Mouse (Mus musculus): ENCODE data around the gene Erlin1. TPM values are rescaled to one million over a fixed set of nuclear protein-coding genes. Genes with fewer than 3 reads are reported as not detected.

Erlin1 gene
- total RNA-seq, 2 experiments from 2014 or later, result 8.9 to 9.5 TPM

DNA sequence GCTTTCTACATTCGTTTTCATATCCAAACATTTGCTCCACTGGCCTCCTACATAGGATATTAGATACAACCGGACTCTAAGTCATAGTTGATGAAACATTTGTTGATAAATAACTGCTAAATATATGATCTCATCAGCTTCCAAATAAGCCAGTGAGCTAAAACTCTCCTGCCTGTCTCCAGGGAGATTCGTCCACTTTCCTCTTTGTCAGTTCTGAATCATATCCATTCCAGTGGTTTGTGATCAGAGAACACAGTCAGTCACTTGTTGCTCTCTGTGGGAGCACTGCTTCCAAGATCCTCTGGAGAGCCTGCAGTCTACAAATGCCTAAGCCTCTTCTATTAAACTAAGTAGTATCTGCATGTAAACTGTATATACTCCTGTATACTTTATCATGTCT is 9.4 kb downstream of the Erlin1 start:
- DNase-seq, result no peak

DNA sequence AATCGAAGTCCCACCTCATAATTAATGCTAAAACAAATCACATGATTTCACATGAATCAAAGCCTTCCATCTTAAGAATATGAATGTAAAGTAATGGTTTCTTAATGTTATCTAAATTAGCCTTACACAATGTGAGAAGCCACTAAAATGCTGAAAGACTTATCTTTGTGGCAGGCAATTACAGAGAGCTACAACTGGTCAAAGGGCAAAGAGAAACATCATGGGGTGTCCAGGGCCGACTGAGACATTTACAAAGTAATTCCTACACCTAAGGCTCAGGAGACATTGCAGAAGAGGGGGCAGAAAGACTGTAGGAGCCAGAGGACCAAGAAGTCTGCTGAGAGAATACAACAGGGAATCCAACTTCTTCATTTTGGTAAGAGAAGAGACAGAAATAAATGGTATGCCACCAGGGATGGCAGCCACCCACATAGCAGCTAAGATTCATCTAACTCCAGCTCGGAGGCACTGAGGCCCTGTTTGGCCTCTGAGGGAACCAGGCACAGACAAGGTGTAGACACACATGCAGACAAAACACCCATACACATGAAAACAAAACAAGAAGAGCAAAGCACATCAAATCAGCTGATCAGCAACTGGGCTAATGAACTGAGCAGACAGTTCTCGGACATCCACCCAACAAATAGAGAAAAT is 14.3 kb downstream of the Erlin1 start:
- no peak for DNase-seq

DNA sequence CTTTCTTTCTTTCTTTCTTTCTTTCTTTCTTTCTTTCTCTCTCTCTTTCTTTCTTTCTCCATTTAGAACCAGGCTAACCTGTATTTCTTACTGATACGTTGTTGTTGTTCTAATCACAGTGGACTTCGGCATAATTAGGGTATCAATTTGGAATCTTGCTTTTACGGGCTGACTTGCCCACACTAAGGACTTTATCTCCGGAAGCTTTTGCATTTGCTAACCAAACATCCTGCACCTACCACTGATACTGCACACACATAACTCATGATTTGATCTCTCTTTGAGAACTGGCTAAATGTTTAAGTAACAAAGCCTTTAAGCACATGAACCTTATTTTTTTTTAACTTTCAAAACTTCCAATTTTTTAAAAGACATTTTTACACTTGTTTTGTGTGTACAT is 19.2 kb downstream of the Erlin1 start:
- no peak for DNase-seq

DNA sequence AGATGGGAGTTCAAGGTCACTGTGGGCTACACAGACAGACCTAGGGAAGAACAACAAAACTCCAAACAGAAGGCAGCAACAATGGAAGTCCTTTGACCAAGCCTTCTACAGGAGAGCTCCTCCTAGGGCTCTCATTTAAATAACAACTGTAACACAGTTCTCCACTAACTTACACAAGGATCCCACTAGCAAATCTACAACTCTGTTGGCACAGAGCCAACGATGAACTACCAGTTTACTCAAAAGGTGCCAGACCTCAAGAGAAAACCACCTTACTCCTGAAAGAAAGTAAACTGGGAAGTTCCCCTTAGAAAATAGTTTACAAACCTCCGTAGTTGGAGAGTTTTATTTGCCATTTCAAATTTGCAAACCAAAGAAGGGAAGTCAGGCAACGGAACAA is 20.3 kb downstream of the Erlin1 start:
- no peak for DNase-seq

DNA sequence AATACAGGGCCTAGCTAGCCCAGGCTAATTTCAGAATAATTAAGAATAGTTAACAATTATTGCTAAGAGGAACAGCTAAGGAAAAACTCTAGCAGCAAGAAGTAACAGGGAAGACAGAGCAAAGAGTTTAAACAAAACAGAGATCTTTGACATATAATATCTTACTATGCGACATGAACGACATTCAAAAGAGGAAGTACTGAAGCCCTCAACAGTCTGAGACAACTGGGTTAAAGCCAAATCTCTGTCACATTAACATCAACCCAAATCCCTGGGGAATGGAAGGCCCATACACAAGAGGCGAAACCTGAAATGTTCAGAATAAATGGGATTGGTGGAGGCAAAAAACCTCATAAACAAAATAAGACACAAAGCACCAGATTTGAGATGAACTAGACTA is 23.7 kb downstream of the Erlin1 start:
- DNase-seq, result no peak

DNA sequence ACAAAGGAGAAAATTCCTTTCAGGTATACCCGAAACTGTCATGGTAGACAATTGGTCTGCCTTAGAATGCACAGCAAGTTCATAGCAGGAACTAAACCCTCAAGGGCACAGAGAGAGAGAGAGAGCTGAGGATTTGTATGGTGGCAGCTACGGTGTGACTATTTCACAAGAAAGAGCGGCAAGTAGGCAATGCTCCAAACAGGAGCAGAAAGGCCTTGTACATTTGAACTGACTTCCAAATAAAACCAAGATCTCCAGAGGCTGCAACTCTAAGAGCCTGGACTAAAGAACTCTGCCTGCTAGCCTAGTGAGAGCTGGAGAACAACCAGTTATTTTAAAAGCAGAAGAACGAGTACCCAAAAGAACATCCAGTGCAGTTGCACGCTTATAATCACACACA is 27.5 kb downstream of the Erlin1 start:
- no peak for DNase-seq

DNA sequence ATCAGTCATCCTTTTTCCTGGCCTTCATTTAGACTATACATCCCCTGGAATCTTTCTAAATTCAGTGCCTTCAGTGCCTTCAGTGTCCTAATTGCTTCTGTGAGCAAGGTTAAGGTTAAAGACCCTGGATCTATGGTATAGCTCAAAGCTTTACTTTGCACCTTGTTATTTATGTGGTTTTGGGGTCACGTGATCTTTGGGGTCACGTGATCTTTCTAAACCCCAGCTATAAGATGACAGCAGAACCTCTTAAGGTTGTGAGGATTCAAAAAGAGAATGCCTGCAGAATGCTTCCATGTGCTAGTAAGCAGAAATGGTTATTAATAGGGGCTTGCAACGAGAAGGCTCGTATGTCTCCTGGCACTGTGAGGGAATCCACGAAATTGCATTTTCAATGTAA is 36.2 kb downstream of the Erlin1 start:
- DNase-seq, result no peak

DNA sequence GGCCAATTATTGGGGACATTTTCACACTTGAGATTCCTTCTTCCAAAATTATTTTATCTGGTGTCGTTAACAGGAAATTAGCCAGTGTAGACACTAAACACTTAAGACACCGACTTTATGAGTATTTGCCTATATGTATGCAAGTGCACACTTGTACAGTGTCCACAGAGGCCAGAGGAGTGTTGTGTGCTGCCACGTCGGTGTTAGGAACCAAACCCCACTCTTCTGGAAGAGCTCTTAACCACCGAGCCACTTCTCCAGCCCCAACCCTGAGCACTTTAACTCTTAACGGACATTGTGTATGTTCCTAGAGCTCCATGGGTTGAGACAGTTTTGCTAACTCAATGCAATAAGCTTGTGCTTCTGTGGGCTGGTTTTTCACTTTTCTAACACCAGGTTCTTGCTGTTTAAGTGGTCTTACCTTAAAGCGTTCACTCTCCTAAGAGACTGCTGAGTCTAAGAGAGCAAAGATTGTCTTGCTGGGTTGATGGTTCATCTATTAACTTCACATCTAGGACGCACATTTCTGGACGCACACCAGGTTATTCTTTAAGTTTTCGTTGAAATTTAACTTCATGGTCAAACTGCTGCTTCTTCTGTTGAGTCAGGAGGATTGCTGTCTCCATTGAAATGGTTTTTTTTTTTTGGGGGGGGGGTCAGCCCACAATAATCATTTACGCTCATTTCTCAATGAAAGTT is 37.4 kb downstream of the Erlin1 start:
- DNase-seq, result no peak

DNA sequence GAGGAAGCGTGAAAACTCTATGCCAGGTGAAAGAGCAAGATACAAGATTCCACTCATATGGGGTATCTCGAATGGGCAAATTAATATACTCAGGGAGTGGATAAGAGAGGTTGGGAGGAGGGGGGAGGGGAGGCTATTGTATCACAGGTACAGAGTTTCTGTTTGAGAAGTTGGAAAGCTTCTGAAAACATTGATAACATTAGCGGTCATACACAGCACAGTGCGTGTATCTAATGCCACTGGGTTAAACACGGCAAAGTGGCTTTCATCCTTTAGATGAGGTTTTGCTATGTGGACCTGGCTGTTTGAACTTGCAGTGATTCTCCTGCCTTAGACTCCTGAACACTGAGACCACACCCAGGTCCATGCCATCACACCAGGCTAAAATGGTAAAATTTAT is 39.6 kb downstream of the Erlin1 start:
- DNase-seq, result no peak

DNA sequence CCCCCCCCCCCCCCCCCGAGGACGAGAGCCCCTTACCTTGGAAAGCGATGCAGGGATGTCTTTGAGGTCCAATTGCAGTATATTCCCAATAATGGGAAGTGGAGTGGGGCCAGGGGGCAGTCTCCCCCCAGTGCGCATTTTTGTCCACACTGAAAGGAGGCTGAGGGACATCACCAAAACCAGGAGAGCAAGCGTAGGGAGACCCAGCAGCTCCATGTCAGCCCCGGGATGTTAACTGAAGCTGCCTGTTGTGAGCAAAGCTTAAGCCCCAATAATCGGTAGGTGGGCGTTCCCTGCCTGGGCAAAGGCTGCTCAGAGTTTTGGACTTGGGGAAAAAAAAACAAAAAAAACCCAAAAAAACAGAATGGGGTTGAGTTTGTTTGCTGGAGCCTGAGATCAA is 40.6 kb downstream of the Erlin1 start, which contains the start of gene Cyp2c23:
Gene Cyp2c23 (minus strand): TSS at position 237 of the 400 bp plus-strand sequence.
- no peak for DNase-seq

DNA sequence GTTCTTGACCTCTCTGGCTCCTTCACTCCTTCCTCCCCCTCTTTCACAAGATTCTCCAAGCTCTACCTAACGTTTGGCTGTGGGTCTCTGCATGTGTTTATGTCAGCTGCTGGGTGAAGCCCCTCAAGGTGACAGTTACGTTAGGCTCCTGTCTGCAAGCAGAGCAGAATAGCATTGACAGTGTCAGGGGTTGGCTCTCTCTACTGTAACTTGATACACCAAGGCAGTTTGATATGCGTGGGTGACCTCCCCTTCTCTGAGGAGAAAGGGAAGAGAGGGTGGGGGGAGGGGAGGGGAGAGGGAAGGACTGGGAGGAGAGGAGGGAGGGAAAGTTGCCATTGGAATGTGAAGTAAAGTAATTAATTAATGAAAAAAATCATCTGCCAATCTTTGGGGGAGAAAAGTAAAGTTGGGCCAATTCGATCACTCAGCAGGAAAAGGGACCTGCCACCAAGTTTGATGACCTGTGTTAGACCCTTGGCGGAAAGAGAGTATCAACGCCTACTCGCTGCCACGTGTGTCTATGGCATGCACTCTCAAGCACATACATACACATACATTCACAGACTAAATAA is 42.5 kb downstream of the Erlin1 start:
- DNase-seq, result no peak

DNA sequence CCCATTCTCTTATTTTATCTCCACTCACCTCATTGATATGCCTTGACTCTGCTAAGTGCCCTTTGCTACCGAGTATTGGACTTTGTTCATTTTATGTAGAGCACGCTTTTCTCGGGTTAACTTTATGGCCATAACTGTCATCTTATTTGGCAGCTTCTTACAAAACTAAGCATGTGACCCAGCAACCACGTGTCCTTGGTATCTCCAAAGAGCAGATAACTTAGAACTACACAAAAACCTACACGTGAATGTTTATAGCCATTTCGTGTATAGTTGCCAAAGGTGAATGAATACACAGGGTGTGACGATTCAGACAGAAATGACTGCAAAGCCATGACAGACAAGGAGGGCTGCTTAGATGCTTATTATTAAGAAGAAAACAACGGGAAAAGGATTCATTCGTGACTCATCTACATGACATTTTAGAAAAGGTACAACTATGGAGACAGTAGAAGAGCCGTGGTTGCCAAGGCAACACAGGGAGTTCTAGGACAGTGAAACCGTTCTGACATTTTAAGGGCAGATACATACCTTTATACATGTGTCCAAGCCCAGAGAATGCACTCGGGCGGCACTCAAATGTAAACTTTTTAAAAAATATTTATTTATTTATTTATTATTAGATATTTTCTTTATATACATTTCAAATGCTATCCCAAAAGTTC is 44.5 kb downstream of the Erlin1 start:
- DNase-seq, result no peak

DNA sequence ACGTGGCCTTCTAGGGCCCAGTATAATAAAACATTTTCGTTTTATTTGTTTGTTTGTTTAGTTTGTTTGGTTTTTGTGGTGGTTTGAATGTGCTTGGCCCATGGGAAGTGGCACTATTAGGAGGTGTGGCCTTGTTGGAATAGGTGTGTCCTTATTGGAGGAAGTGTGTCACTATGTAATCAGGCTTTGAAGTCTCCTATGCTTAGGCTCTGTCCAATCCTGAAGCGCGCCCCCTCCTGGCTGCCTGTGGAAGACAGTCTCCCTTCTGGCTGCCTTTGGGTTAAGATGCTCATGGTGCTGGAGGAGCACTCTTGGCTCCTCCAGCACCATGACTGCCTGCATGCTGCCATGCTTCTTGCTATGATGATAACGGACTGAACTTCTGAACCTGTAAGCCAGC is 46.5 kb downstream of the Erlin1 start:
- DNase-seq, result peak; percentile 14

DNA sequence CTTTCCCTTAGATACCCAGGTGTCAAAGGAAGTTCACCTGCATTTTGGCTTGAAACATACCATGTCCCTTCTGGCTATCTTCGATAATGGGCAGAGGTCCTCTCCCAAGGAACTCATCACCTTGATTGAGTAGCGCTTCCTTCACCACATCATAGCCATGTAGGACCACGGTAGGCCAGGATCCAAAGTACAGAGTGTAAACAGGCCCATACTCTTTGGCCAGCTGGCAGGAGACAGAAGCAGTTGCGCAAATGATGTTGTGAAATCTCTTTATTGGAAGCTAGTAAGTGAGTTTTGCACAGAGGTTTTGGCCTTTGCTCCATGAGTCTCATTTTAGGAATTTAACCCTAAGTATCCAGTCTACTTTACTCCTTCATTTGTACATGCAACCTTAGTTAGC is 48.1 kb downstream of the Erlin1 start:
- peak; percentile 27 for DNase-seq

DNA sequence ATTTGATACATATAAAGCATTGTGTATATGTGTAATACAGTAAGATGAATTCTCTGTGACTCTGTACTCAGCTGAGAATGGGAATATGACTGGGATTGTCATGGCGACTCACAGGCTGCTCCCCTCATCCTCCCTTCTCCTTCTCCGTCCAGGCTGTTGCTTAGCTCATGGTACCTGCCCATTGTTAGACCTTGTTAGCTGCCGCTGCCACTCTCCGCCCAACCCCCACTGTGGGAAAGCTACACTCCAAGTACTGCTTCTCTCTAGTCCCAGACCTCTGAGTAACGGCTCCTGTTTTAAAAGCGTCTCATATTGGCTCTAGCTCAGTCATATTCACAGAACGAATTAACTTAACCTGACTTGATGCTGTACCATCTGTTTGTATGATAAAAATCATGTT is 49.8 kb downstream of the Erlin1 start:
- no peak for DNase-seq

DNA sequence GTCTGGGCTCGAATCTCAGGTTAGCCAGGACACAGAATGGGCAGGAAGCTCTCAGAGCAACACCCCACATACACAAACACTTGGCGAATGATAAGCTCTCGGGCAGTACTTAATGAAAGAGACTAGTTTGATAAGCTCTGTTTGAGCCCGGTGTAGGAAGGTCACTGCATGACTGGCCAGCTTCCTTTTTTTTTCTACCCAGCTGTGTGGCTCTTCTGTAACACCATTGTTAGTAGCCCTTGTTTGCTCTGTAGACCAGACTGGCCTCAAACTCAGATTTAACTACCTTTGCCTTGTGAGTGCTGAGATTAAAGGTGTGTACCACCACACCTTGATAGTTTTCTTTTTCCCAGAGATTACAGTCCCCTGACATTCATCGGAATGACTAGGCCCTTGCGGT is 55.7 kb downstream of the Erlin1 start:
- no peak for DNase-seq

DNA sequence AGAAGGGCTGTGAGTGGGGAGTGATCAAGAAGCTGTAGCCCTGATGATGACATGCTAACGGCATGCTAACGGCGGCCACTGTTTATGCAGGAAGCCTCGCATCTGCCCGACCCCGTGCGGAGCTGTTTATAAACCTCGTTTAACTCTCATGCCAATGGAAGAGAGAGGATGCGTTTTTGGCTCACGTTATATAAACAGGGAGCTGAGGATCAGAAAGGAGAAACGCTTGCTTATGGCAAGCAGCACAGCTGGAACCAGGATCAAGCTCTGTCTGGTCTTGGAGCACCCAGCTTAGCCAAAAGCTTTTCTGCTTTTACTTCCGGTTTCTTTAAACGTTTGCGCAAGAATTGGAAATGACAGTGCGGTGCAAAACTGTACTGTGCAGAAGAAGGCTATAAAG is 60.8 kb downstream of the Erlin1 start:
- no peak for DNase-seq

DNA sequence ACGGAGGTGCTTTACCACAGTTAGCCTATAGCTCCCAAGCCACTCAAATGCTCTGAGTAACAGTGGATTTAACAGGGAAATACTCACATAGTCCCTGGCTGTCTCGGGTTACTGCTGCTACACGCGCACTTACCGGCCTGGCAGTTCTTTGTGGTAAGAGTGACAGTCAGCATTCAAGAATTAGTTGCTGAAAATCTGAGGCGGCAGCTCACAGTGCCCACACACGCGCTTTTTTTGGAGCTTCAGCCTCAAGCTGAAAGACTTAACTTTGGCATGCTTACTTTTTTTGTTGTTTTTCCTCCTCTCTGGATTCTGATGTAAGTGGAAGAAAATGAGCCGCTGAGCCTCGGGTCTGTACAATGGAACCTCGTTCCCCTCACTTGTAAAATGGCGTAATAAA is 62.4 kb downstream of the Erlin1 start:
- DNase-seq, result no peak

DNA sequence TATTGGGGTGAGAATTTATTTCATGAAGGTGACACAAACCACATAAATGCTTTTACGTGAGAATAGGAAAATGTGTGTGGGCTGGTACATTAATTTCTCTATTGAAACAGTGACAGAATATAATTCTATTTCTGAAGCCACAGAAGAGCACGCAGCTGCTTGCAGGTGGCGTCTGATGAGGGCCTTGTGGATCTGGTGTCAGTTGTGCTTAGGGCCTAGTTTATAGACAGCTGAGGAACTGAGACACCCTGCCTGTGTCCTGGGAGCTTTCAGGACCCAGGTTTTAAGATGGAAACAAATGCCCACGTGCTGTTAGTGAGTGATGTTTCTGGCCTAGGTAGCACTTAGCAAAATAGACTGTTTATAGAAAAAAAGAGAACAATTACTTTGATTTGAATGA is 64.6 kb downstream of the Erlin1 start:
- DNase-seq, result no peak

DNA sequence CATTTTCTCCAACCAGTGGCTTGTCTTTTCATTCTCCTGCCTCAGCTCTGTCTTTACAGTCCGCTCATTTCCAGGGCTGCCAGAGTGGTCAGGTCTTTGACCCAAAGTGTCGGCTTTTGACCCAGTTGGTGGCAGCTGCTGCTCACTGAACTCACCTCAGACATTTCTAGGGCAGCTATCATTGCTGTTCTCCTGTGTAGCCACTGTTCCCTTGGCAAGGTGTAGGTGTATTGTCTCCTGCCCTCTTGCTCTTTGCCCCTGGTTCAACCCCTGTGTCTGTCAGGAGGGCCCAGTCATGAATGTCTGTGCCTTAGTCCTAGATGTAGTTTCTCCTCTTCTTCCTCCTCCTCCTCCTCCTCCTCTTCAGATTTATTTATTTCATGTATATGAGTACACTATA is 65.3 kb downstream of the Erlin1 start:
- no peak for DNase-seq

DNA sequence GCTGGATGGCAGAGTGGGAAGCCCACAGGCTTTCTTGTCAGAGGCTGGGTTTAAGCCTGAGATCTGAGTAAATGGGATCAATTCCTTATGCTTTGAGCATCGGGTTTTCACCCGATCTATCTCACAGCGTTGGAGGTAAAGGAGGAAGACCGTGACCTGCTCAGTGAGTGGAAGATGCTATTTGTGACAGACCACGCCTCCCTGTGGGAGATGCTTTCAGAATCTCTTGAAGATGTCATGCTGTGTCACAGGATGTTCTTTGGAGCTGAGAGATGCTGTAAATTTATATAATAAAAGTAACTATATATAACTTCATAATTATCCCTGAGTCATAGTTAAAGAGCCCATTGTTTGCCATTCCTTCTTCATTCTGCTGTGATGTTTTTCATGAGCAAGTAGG is 68.9 kb downstream of the Erlin1 start:
- no peak for DNase-seq

DNA sequence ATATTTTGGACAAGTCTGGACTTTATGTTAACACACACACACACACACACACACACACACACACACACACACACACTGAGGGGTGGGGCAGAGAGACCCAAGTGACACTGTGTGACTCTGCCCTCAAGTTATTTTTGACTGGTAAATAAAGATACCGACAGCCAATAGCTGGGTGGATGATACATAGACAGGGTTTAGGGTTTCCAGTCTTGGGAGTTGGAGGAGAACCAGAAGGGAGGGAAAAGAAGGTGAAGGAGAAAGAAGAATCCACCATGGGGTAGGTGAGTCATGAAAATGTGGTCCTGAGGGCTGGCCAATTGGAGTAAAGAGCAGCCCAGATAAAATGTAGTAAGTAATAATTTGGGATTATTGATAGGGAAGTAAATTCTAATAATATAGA is 69.5 kb downstream of the Erlin1 start:
- no peak for DNase-seq

DNA sequence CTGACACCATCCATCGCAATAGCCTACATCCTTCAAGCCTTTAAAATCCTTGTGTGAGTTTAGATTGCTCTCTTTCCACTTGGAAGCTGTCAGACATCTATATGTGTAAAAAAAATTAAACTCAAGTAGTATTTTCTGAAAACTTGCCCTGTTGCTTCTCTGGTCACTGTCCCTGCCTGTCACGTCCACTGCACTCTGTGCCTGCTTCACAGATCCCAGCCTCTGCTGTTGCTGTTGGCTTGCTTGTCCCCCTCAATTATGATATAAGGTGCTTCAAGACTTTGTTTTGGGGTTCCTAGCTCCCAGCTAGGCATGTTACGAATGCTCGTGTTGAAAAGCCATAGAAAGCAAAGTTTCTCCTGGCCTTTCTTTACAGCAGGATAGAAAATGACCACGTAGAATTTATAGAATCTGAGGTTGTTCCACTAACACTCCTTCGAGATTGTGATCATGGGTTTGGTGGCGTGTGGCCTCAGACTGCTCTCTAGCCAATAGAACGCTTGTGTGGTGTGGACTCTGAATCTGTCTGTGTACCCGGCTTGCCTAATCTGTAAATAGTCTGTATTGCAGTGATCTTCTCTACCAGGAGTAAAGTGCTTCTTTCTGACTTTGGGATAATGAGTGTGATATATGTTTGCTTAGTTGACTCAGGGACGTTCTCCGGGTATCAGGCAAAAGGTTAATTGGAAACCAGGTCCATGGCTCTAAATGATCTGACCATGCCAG is 70.6 kb downstream of the Erlin1 start:
- DNase-seq, result no peak

All from heart, postnatal 4 days (tissue).